ENCODE assay signal across 9 mouse cellular contexts in the genomic region with DNA sequence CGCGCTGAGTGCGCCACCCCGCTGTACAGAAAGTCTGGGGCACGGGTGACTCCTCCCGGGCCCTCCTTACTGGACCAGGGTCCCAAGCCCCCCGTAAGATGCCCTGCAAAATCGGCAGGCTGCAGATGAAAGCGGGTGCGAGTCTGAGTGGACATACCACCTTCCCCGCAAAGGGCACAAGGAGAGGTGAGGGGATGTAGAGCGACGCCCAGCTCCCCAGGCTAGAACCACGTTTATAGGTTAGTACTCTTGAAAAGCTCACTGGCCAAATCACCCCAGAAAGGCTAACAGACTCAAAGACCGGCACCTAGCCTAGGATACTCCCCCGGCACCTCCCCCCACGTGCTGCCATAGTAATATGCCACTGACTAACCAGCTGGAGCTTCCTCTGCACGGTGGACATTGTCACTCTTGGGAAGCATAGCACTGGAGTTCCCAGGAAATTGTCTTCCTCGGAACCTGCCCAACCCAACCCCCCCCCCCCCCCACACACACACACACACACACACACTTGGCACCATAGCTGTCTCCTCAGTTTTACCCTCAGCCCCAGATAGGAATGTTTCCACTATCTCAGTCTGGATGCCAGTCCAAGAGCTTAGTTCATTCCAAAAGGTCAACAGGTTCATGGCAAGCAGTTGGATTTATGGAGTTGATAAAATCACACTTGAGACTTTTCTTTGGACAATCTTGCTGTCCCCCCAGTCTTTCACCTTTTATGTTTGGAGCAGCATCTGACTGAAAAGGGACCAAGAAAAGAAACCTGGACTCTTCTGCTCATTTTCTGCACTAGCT. TPM values are rescaled to one million over a fixed set of nuclear protein-coding genes. Genes with fewer than 3 reads are reported as not detected.
DNase-seq lines count a peak whose midpoint lies in the region; ATAC-seq lines count a peak whose summit lies in the region.
"Had no signal": no experiment of that assay in that cellular context is flagged by ENCODE, and none has a peak within 500 bp of the region (broad histone marks: within the 10 kb centered on the region; RNA-seq: fewer than 3 reads in every experiment).

No protein-coding gene starts in this region.

- intact Hi-C loops in heart, postnatal 36 days (cut with DNase I), result loop anchor here (2.0 to 10.0 kb wide), 5 partner anchors 72 to 952 kb away; no protein-coding TSS in a partner anchor
- intact Hi-C loops in left cerebral cortex, postnatal 4 days (cut with DNase I), result loop anchor here (5.0 to 10.0 kb wide), 3 partner anchors 164 to 1042 kb away; no protein-coding TSS in a partner anchor

- peak overlapping the region; percentile 85 for H3K4me2 ChIP-seq in heart, embryonic 13.5 days
- peak overlapping the region; percentile 71 for H3K4me2 ChIP-seq in hindbrain, embryonic 12.5 days (replicated peaks)

- peak overlapping the region; percentile 58 for H3K4me3 ChIP-seq in heart, embryonic 13.5 days
- peak overlapping the region; percentile 64 for H3K4me3 ChIP-seq in brown adipose tissue, adult 24 weeks (ENCODE audit: insufficient read depth, low read depth, low read length)
- H3K4me3 ChIP-seq in hindbrain, embryonic 12.5 days, result peak overlapping the region; percentile 34
- H3K4me3 ChIP-seq in midbrain, embryonic 10.5 days, result peak overlapping the region; percentile 55

- H3K36me3 ChIP-seq in heart, embryonic 13.5 days, result no peaks in the 10 kb centered on the region
- H3K36me3 ChIP-seq in hindbrain, embryonic 12.5 days, result no peaks in the 10 kb centered on the region
- no peaks in the 10 kb centered on the region for H3K36me3 ChIP-seq in midbrain, embryonic 10.5 days

- no peak for DNase-seq in heart, postnatal 36 days
- no peak for DNase-seq in midbrain, embryonic 10.5 days (ENCODE audit: low spot score)
- no peak for DNase-seq in urinary bladder, adult 2 months (ENCODE audit: low spot score)
- no peak for DNase-seq in left cerebral cortex, postnatal 4 days
- DNase-seq in layer of hippocampus, adult 18-20 months (ENCODE audit: low spot score in 2 of 2), result no peak

- 8% methylated on average over 19 of the region's 19 CpGs for whole genome bisulfite sequencing in heart, embryonic 13.5 days
- WGBS in hindbrain, embryonic 12.5 days, result 7% methylated on average over 19 of the region's 19 CpGs
- WGBS in midbrain, embryonic 10.5 days, result 8% methylated on average over 19 of the region's 19 CpGs

- H3K9me3 ChIP-seq in heart, embryonic 13.5 days, result no peaks in the 10 kb centered on the region
- no peaks in the 10 kb centered on the region for H3K9me3 ChIP-seq in hindbrain, embryonic 12.5 days (replicated peaks)
- no peaks in the 10 kb centered on the region for H3K9me3 ChIP-seq in midbrain, embryonic 10.5 days (replicated peaks)

- no peaks in the 10 kb centered on the region for H3K27me3 ChIP-seq in heart, embryonic 13.5 days (replicated peaks)
- H3K27me3 ChIP-seq in hindbrain, embryonic 12.5 days, result no peaks in the 10 kb centered on the region
- H3K27me3 ChIP-seq in midbrain, embryonic 10.5 days (ENCODE audit: low read depth, poor library complexity, severe bottlenecking), result peaks cover 63% of the 10 kb centered on the region

- no peak; the same call in 1 of the 2 replicates for ATAC-seq in heart, embryonic 13.5 days (ENCODE audit: extremely low read depth, insufficient number of reproducible peaks, low FRiP score, low TSS enrichment)
- ATAC-seq in hindbrain, embryonic 12.5 days (ENCODE audit: low FRiP score), result peak; percentile 39

- peak overlapping the region; percentile 82 for H3K9ac ChIP-seq in heart, embryonic 13.5 days
- H3K9ac ChIP-seq in hindbrain, embryonic 12.5 days, result peak overlapping the region; percentile 53

- no peak overlapping the region for H3K27ac ChIP-seq in heart, embryonic 13.5 days (replicated peaks)
- 0 out of 2 replicates have a peak overlapping the region, but pooled peaks have one; percentile 8 for H3K27ac ChIP-seq in brown adipose tissue, adult 24 weeks (replicated peaks; ENCODE audit: low read depth, low read length)
- H3K27ac ChIP-seq in hindbrain, embryonic 12.5 days, result no peak overlapping the region
- H3K27ac ChIP-seq in midbrain, embryonic 10.5 days (replicated peaks), result peak overlapping the region; percentile 68

- peaks cover 18% of the 10 kb centered on the region for H3K4me1 ChIP-seq in heart, embryonic 13.5 days
- H3K4me1 ChIP-seq in brown adipose tissue, adult 24 weeks (ENCODE audit: control insufficient read depth, insufficient read depth, insufficient read length, low read length), result no peaks in the 10 kb centered on the region
- H3K4me1 ChIP-seq in hindbrain, embryonic 12.5 days, result peaks cover 16% of the 10 kb centered on the region
- peaks cover 16% of the 10 kb centered on the region for H3K4me1 ChIP-seq in midbrain, embryonic 10.5 days

RNA-seq across cellular contexts. Expression of a gene that starts 26.2 kb away (rescaled TPM):
- polyA plus RNA-seq in heart, embryonic 13.5 days (2015; fragmentation: Nextera tagmentation; extraction: Ambion mirVana), result 31.1 and 32.3 TPM in 2 replicates
- 100 to 1,000 TPM; 128 to 149 TPM for total RNA-seq in heart, postnatal 36 days (2021)
- 43.3 and 74.8 TPM in 2 replicates for polyA plus RNA-seq in brown adipose tissue, adult 24 weeks (2012; ENCODE audit: insufficient read depth, insufficient read length, missing spikeins)
- polyA plus RNA-seq in hindbrain, embryonic 12.5 days (2016; fragmentation: Nextera tagmentation; extraction: Ambion mirVana), result 58.4 and 62.7 TPM in 2 replicates
- polyA plus RNA-seq in midbrain, embryonic 10.5 days (2016; fragmentation: Nextera tagmentation; extraction: Ambion mirVana), result 5.9 and 13.3 TPM in 2 replicates
- 19.6 and 36.7 TPM in 2 replicates for polyA plus RNA-seq in urinary bladder, adult 2 months (2012; rRNA removed)
- total RNA-seq in left cerebral cortex, postnatal 4 days (2021), result 10 to 100 TPM; 97.1 to 99.7 TPM
- 10 to 100 TPM; 94.5 to 95.9 TPM for total RNA-seq in layer of hippocampus, adult 18-20 months (2021)

RNA-seq across cellular contexts. Expression of a gene that starts 31.6 kb away (rescaled TPM):
- 0.48 and 0.55 TPM in 2 replicates for polyA plus RNA-seq in heart, embryonic 13.5 days (2015; fragmentation: Nextera tagmentation; extraction: Ambion mirVana)
- under 1 TPM in 1 of 2 experiments, not detected in 1; 0.28 TPM for total RNA-seq in heart, postnatal 36 days (2021)
- polyA plus RNA-seq in brown adipose tissue, adult 24 weeks (2012; ENCODE audit: insufficient read depth, insufficient read length, missing spikeins), result not detected in 2 replicates
- polyA plus RNA-seq in hindbrain, embryonic 12.5 days (2016; fragmentation: Nextera tagmentation; extraction: Ambion mirVana), result 28.0 and 28.2 TPM in 2 replicates
- polyA plus RNA-seq in midbrain, embryonic 10.5 days (2016; fragmentation: Nextera tagmentation; extraction: Ambion mirVana), result 2.7 and 3.9 TPM in 2 replicates
- 0.22 and 0.72 TPM in 2 replicates for polyA plus RNA-seq in urinary bladder, adult 2 months (2012; rRNA removed)
- total RNA-seq in left cerebral cortex, postnatal 4 days (2021), result 1 to 10 TPM; 6.6 to 8.2 TPM
- 1 to 10 TPM; 6.9 to 7.6 TPM for total RNA-seq in layer of hippocampus, adult 18-20 months (2021)
- polyA plus RNA-seq: large intestine, adult 2 months had no signal

Comparison
In these comparisons a context has a peak if more than half of its experiments do, and no peak if none do; other contexts are left out.
1. H3K27ac ChIP-seq: peak in brown adipose tissue, adult 24 weeks (single experiment) and midbrain, embryonic 10.5 days (single experiment); none in heart, embryonic 13.5 days (single experiment) and hindbrain, embryonic 12.5 days (single experiment).
2. Peak in every context shown above with its lines, with median percentiles within 50 percentile points of each other: H3K4me3 ChIP-seq.